In the genomic region with DNA sequence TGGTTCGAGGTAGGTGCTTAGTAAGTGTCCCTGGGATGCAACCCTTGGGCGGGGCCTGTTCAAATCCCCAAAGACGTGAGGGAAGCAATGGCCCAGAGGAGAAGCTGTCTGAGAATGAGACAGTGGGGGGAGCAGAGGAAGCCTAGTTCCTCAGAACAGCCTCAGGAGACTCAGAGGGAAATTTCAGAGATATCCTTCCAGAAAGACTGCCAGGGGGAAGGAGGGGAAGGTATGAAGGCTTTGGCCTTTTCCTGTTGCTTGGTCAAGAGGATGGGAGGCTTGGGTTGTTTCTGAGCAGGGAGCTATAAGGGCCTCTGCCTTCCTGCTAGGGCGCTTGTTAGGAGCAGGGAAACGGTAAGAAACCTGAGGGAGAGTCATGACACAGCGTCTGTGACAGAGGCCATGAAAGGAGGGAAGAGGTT, we compare ENCODE assay signal across 21 mouse cellular contexts.
DNase-seq lines count a peak whose midpoint lies in the region; ATAC-seq lines count a peak whose summit lies in the region.
"Had no signal": no experiment of that assay in that cellular context is flagged by ENCODE, and none has a peak within 500 bp of the region (broad histone marks: within the 10 kb centered on the region; RNA-seq: fewer than 3 reads in every experiment).

No protein-coding gene starts in this region.

- no peaks in the 10 kb centered on the region for H3K36me3 ChIP-seq in limb, embryonic 15.5 days
- peaks cover 17% of the 10 kb centered on the region for H3K36me3 ChIP-seq in limb, embryonic 10.5 days
- no peaks in the 10 kb centered on the region for H3K36me3 ChIP-seq in embryonic facial prominence, embryonic 10.5 days (replicated peaks)
- H3K36me3 ChIP-seq: intestine, embryonic 15.5 days had no signal

- no peak for ATAC-seq in limb, embryonic 15.5 days (ENCODE audit: insufficient number of reproducible peaks, low FRiP score, low TSS enrichment, low read depth)
- peak; percentile 62 for ATAC-seq in megakaryocyte, adult 5-6 weeks (ENCODE audit: poor library complexity, severe bottlenecking)
- ATAC-seq in erythroblast, adult 5-6 weeks (replicated peaks; ENCODE audit: low FRiP score, poor library complexity, severe bottlenecking), result no peak
- ATAC-seq: forebrain, embryonic 13.5 days; intestine, embryonic 15.5 days; midbrain, embryonic 16.5 days had no signal

- H3K9ac ChIP-seq in limb, embryonic 15.5 days, result no peak overlapping the region
- H3K9ac ChIP-seq: forebrain, embryonic 13.5 days; hindbrain, embryonic 14.5 days; intestine, embryonic 15.5 days had no signal

- no peak overlapping the region for H3K4me2 ChIP-seq in limb, embryonic 15.5 days
- H3K4me2 ChIP-seq: forebrain, embryonic 13.5 days; hindbrain, embryonic 14.5 days; intestine, embryonic 15.5 days had no signal

- H3K4me3 ChIP-seq in limb, embryonic 15.5 days, result no peak overlapping the region
- H3K4me3 ChIP-seq in limb, embryonic 10.5 days, result no peak overlapping the region
- no peak overlapping the region for H3K4me3 ChIP-seq in embryonic facial prominence, embryonic 10.5 days
- H3K4me3 ChIP-seq: forebrain, embryonic 13.5 days; intestine, embryonic 15.5 days; megakaryocyte, embryonic 14.5 days had no signal

- peaks cover 52% of the 10 kb centered on the region for H3K4me1 ChIP-seq in limb, embryonic 15.5 days
- peaks cover 55% of the 10 kb centered on the region for H3K4me1 ChIP-seq in limb, embryonic 10.5 days
- peaks cover 48% of the 10 kb centered on the region for H3K4me1 ChIP-seq in embryonic facial prominence, embryonic 10.5 days

- H3K27me3 ChIP-seq in limb, embryonic 15.5 days, result no peaks in the 10 kb centered on the region
- no peaks in the 10 kb centered on the region for H3K27me3 ChIP-seq in limb, embryonic 10.5 days (ENCODE audit: low read depth, poor library complexity, severe bottlenecking)
- no peaks in the 10 kb centered on the region for H3K27me3 ChIP-seq in embryonic facial prominence, embryonic 10.5 days (replicated peaks; ENCODE audit: low read depth, poor library complexity, severe bottlenecking)
- H3K27me3 ChIP-seq: forebrain, embryonic 13.5 days; intestine, embryonic 15.5 days had no signal

- H3K9me3 ChIP-seq in limb, embryonic 15.5 days, result no peaks in the 10 kb centered on the region
- no peaks in the 10 kb centered on the region for H3K9me3 ChIP-seq in limb, embryonic 10.5 days (replicated peaks)
- H3K9me3 ChIP-seq in embryonic facial prominence, embryonic 10.5 days, result no peaks in the 10 kb centered on the region
- H3K9me3 ChIP-seq: forebrain, embryonic 13.5 days; intestine, embryonic 15.5 days; megakaryocyte, embryonic 14.5 days had no signal

- 0 out of 2 replicates have a peak overlapping the region, but pooled peaks have one; percentile 47 for H3K27ac ChIP-seq in limb, embryonic 15.5 days
- H3K27ac ChIP-seq in limb, embryonic 10.5 days, result no peak overlapping the region
- H3K27ac ChIP-seq in embryonic facial prominence, embryonic 10.5 days (replicated peaks), result peak overlapping the region; percentile 24
- H3K27ac ChIP-seq: hindbrain, embryonic 14.5 days; intestine, embryonic 15.5 days had no signal

- 62% methylated on average over 6 of the region's 6 CpGs for WGBS in limb, embryonic 15.5 days
- 70% methylated on average over 6 of the region's 6 CpGs for WGBS in limb, embryonic 10.5 days
- 65% methylated on average over 6 of the region's 6 CpGs for WGBS in embryonic facial prominence, embryonic 10.5 days

- peak; percentile 91 for DNase-seq in heart, adult 11 months
- DNase-seq in heart, adult 8-10 months (ENCODE audit: low spot score), result no peak
- no peak for DNase-seq in limb, embryonic 10.5 days (ENCODE audit: low spot score)
- no peak for DNase-seq in embryonic facial prominence, embryonic 10.5 days (ENCODE audit: low spot score)
- DNase-seq in gastrocnemius, postnatal 25 days, result no peak
- DNase-seq: adrenal gland, postnatal 25 days; cerebellum, adult 11-12 months; cerebellum, postnatal 14 days; kidney, adult 9 months; kidney, postnatal 25 days; lung, adult 2 months; retina, postnatal 1 day; thymus, postnatal 25 days had no signal
